Mouse (Mus musculus): Measurements from ENCODE around the gene Pqlc2.

Pqlc2 gene

GRCm38 (mm10) chr4:139265783-139266499, 44.6 kb downstream of the Pqlc2 start:
- no peak for DNase-seq (ENCODE audit: low spot score in 2 of 2)

- no peak for DNase-seq (ENCODE audit: low spot score in 2 of 2)
These were observed 47.5 kb downstream of the Pqlc2 start for GRCm38 (mm10) chr4:139262981-139263380.

- no peak for DNase-seq (ENCODE audit: low spot score in 2 of 2)
These were observed 51.1 kb downstream of the Pqlc2 start for GRCm38 (mm10) chr4:139259302-139259871.

GRCm38 (mm10) chr4:139258621-139259301, 51.7 kb downstream of the Pqlc2 start:
- no peak for DNase-seq (ENCODE audit: low spot score in 2 of 2)

GRCm38 (mm10) chr4:139256708-139257107, 53.8 kb downstream of the Pqlc2 start:
- no peak for DNase-seq (ENCODE audit: low spot score in 2 of 2)

GRCm38 (mm10) chr4:139256146-139256545, 54.4 kb downstream of the Pqlc2 start:
- DNase-seq (ENCODE audit: low spot score in 2 of 2): no peak

- peak in 1 of 2 experiments; percentile 48 for DNase-seq (ENCODE audit: low spot score in 2 of 2)
These were observed 57.3 kb downstream of the Pqlc2 start for GRCm38 (mm10) chr4:139253206-139253605.

- DNase-seq (ENCODE audit: low spot score in 2 of 2): peak; percentile 75 to 85
These were observed 58.3 kb downstream of the Pqlc2 start for GRCm38 (mm10) chr4:139252051-139252760.

GRCm38 (mm10) chr4:139250886-139251285, 59.6 kb downstream of the Pqlc2 start:
- no peak for DNase-seq (ENCODE audit: low spot score in 2 of 2)

- no peak for DNase-seq (ENCODE audit: low spot score in 2 of 2)
These were observed 60.5 kb downstream of the Pqlc2 start for GRCm38 (mm10) chr4:139250043-139250442.

GRCm38 (mm10) chr4:139248736-139249135, 61.8 kb downstream of the Pqlc2 start:
- DNase-seq (ENCODE audit: low spot score in 2 of 2): no peak

GRCm38 (mm10) chr4:139247966-139248365, 62.5 kb downstream of the Pqlc2 start:
- no peak for DNase-seq (ENCODE audit: low spot score in 2 of 2)

GRCm38 (mm10) chr4:139246130-139246877, 64.2 kb downstream of the Pqlc2 start:
- DNase-seq (ENCODE audit: low spot score in 2 of 2): no peak

GRCm38 (mm10) chr4:139245534-139245933, 65.0 kb downstream of the Pqlc2 start:
- no peak for DNase-seq (ENCODE audit: low spot score in 2 of 2)

- no peak for DNase-seq (ENCODE audit: low spot score in 2 of 2)
These were observed 65.7 kb downstream of the Pqlc2 start for GRCm38 (mm10) chr4:139244766-139245165.

- DNase-seq (ENCODE audit: low spot score in 2 of 2): no peak
These were observed 66.3 kb downstream of the Pqlc2 start for GRCm38 (mm10) chr4:139244176-139244575.
